Mouse (Mus musculus) spleen, adult 2 months (tissue): ENCODE measurements around the gene Rabep2.

Experiments used
- CTCF ChIP-seq: fragments of 200-500 bp; IDR thresholded peaks from 2 replicates; pipeline ENCODE4 v1.5.1; 2011; ENCODE audit warnings: mild to moderate bottlenecking, inconsistent platforms; ENCODE audit not compliant: insufficient read depth, insufficient read length, insufficient replicate concordance; ENCODE audit errors: extremely low read depth
- POLR2A ChIP-seq: fragments of 200-500 bp; IDR thresholded peaks from 2 replicates; pipeline ENCODE4 v1.6.1; 2011; ENCODE audit warnings: low read depth, low read length, inconsistent platforms

DNA sequence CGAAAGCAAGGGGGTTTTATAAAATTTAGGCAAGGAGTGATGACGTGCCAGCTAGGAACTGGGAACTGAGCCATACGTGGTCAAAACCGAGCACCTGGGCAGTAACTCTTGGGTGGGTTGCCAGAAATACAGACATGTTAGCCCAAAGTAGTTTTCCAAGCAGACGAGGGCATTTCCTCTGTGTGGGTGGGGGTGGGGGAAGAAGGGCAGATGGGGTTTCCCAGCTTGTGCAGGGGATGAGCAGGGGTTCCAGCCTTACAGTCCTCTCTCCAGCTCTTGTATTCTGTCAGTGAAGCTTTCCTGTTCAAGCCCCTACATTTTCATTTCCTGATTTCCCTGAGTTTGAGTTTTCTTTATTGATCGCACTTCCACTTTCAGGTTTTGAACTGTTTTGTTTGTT, 4.4 kb upstream of the Rabep2 start:
- TF ChIP-seq CTCF: no peak
- TF ChIP-seq POLR2A: no peak
